Mouse (Mus musculus) forebrain, postnatal 0 days (tissue): ENCODE data around the gene Olfr1382. TPM values are rescaled to one million over a fixed set of nuclear protein-coding genes. Genes with fewer than 3 reads are reported as not detected.
"Not testable (repeated sequence)": the region's sequence is repeated elsewhere in the genome, so short reads cannot be mapped to it uniquely, and the experiment has no call there.

Source experiments
- ATAC-seq: fragments of 200-750 bp; cut with Nextera tagmentation; 2 replicates; pipeline ENCODE4 v1.8.0; 2017; ENCODE audit warnings: mild to moderate bottlenecking, moderate library complexity
- DNase-seq: peaks from one replicate; pipeline ENCODE4 v3.0.0-alpha.2; 2015
- H3K27ac ChIP-seq: fragments of 300-500 bp; sonication (generic); 2 replicates; pipeline ENCODE4 v1.5.1; 2014; ENCODE audit warnings: low read depth, mild to moderate bottlenecking, antibody characterized with exemption, low read length, moderate library complexity, mixed read lengths
- H3K27me3 ChIP-seq: fragments of 300-500 bp; sonication (generic); 2 replicates; pipeline ENCODE4 v1.6.1; 2014; ENCODE audit warnings: mild to moderate bottlenecking, low read length, mixed read lengths; ENCODE audit not compliant: insufficient read depth
- H3K36me3 ChIP-seq: fragments of 300-500 bp; sonication (generic); 2 replicates; pipeline ENCODE4 v1.6.1; 2014; ENCODE audit warnings: mild to moderate bottlenecking, moderate library complexity; ENCODE audit not compliant: insufficient read depth
- H3K4me1 ChIP-seq: fragments of 300-500 bp; sonication (generic); 2 replicates; pipeline ENCODE4 v1.6.1; 2014; ENCODE audit warnings: antibody characterized with exemption; ENCODE audit not compliant: insufficient read depth
- H3K4me2 ChIP-seq: fragments of 300-500 bp; sonication (generic); 2 replicates; pipeline ENCODE4 v1.6.1; 2014; ENCODE audit warnings: low read depth, mild to moderate bottlenecking, moderate library complexity
- H3K4me3 ChIP-seq: fragments of 300-500 bp; sonication (generic); 2 replicates; pipeline ENCODE4 v1.5.1; 2014; ENCODE audit warnings: low read depth, low read length, mixed read lengths
- H3K9ac ChIP-seq: fragments of 300-500 bp; sonication (generic); 2 replicates; pipeline ENCODE4 v1.6.1; 2014; ENCODE audit warnings: mild to moderate bottlenecking
- H3K9me3 ChIP-seq: fragments of 300-500 bp; sonication (generic); 2 replicates; pipeline ENCODE4 v1.6.1; 2016; ENCODE audit warnings: low read length
- CTCF ChIP-seq: sonication (generic); IDR thresholded peaks from 2 replicates; pipeline ENCODE4 v1.5.1; 2016; ENCODE audit warnings: antibody characterized with exemption, control low read depth, low read depth
- WGBS: fragments of 180-500 bp; shearing (Covaris S2); extraction: QIAGEN DNeasy Blood & Tissue Kit; methylation state at CpG from one replicate; pipeline ENCODE4 v1.1.7; 2014; 5-methylcytosine and 5-hydroxymethylcytosine counted together
- polyA plus RNA-seq: library from polyadenylated mRNA; unstranded; fragments of >200 nt; fragmentation: Nextera tagmentation; extraction: Ambion mirVana; gene quantifications from 2 replicates; pipeline ENCODE4 v1.2.1, GENCODE M21; 2015
- total RNA-seq: library from RNA; depleted of rRNA; stranded (reverse); fragments of >200 nt; gene quantifications from 2 replicates; pipeline ENCODE4 v1.2.3, GENCODE M21; 2014; rRNA removed

Gene Olfr1382
- total RNA-seq (not detected in 2 replicates), polyA plus RNA-seq (not detected in 2 replicates)

DNA sequence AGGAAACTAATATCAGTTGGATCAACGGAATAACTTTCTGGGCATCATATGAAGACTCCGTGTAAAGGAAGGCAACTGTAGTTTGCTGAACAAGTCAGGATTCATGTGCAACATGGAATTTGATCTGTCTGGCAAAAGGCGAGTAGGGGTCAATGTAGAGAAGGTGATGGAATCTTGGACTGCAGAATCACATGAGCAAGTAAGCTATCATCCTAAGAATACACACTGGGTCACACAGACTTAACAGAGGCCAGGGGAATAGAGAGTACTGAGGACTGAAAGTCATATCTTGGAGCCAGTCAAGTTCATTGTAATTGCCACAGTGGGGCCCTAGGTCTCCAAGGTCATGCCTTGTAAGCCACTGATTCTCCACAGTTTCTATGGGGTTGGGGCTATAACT, at the start of gene Olfr1382:
Olfr1382 (plus strand) TSS at position 301 of the 400 bp plus-strand sequence.
- no peak for ATAC-seq
- Histone ChIP-seq H3K4me2 (no peak within 1 kb of the TSS), H3K27ac (no peak within 1 kb of the TSS), H3K36me3 (no peaks in the 10 kb centered on the region), H3K27me3 (no peaks in the 10 kb centered on the region), H3K4me3 (no peak within 1 kb of the TSS), H3K9ac (no peak within 1 kb of the TSS), H3K9me3 (no peaks in the 10 kb centered on the region), H3K4me1 (no peaks in the 10 kb centered on the region)
- no peak for TF ChIP-seq CTCF
- 88% methylated on average over 3 of the region's 3 CpGs for WGBS
- DNase-seq: no peak

DNA sequence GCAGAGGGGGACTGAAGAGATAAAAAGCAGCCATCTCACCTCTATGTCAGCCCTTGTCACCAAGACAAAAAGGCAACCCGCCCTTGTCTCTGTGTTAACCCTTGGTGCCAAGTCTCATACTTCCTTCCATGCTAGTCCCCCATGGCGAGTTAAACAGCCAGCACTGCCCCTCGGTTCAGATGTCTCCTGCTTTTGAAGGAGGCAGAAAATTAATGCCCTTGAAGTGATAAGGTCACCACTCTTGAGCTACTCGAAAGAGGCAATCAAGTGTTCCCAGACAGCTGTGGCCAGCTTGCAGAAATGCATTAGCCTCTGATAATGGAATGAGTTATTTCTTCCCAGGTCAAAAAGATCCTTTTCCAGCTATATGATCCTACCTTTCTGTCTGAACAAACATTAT, 42.1 kb upstream of the Olfr1382 start:
- no peak for TF ChIP-seq CTCF
- DNase-seq: no peak
- Histone ChIP-seq H3K36me3 (no peaks in the 10 kb centered on the region), H3K9me3 (no peaks in the 10 kb centered on the region), H3K4me1 (no peaks in the 10 kb centered on the region), H3K4me2 (no peak overlapping the region), H3K27me3 (no peaks in the 10 kb centered on the region), H3K27ac (no peak overlapping the region), H3K9ac (no peak overlapping the region), H3K4me3 (no peak overlapping the region)
- WGBS: 75% methylated on average over 4 of the region's 4 CpGs
- no peak for ATAC-seq

DNA sequence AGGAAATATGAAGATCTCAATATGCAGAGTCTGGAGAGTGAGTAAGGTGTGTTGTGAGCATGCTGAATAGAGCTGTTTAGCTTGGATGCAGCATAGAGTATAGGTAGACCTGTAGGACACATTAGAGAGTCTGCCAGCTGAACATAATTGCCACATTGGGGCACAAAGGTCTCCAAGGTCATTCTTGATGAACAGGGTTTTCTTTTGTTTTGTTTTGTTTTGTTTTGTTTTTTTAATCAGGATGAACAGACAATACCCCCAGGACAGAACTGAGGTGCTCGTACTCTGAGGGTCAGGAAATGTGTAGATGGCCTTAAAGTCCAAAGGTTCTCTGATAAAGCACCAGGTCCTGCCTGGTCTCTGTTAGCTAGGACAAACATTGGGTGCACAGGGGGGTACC, 39.3 kb upstream of the Olfr1382 start, which contains the start of gene Olfr1385:
Olfr1385 (plus strand) TSS at position 301 of the 400 bp plus-strand sequence.
- H3K36me3 ChIP-seq, H3K27ac ChIP-seq, H3K27me3 ChIP-seq, ATAC-seq, H3K9ac ChIP-seq, DNase-seq, H3K4me1 ChIP-seq, H3K4me2 ChIP-seq, H3K9me3 ChIP-seq, H3K4me3 ChIP-seq: not testable (repeated sequence)
- 56% methylated on average over 1 of the region's 1 CpGs for WGBS

DNA sequence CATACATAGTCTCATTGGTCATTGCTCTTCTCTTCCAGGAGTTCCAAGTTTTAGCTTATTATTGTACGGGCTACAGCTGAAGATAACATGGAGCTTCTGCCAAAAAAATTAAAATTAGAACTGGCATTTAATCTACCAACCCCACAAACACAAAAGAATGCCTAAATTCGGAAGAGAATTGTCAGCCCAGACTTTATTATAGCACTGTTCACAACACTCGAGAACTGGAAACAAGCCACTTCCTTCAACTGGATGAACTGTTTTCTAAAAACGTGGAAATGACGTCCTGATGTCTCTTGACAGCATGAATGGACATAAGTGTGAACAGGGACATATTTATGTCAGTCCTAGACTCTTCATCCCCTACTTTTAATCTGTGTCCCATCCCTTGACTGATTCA, 10.0 kb upstream of the Olfr1382 start:
- Histone ChIP-seq H3K27ac (no peak overlapping the region), H3K9ac (no peak overlapping the region), H3K9me3 (no peaks in the 10 kb centered on the region), H3K4me1 (no peaks in the 10 kb centered on the region), H3K27me3 (no peaks in the 10 kb centered on the region), H3K4me3 (no peak overlapping the region), H3K4me2 (no peak overlapping the region), H3K36me3 (no peaks in the 10 kb centered on the region)
- no peak for TF ChIP-seq CTCF
- DNase-seq (no peak), ATAC-seq (no peak)
- WGBS: 74% methylated on average over 5 of the region's 5 CpGs

DNA sequence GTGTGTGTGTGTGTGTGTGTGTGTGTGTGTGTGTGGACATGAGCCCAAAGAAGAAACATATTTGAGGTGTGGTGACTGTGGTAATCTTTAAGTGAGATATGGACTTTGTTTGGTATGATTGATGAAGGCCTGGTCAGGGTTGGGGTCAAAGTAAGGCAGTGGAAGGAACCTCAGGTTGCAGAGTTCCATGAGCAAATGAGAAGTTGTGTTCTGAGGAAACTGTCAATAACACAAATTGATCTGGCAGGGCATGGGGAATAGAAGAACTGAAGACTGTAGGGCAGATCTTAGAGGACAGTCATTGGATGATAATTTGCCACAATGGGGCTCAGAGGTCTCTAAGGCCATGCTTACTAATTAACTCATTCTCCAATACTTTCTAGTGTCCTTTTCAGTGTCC, 8.7 kb upstream of the Olfr1382 start, which contains the start of gene Olfr1383:
Olfr1383 (plus strand) TSS at position 301 of the 400 bp plus-strand sequence.
- H3K27me3 ChIP-seq: no peaks in the 10 kb centered on the region
- H3K9me3 ChIP-seq: no peaks in the 10 kb centered on the region
- DNase-seq: no peak
- no peak for ATAC-seq
- no peak within 1 kb of the TSS for H3K4me3 ChIP-seq
- H3K36me3 ChIP-seq: no peaks in the 10 kb centered on the region
- no peak within 1 kb of the TSS for H3K4me2 ChIP-seq
- H3K4me1 ChIP-seq: no peaks in the 10 kb centered on the region
- H3K9ac ChIP-seq: no peak within 1 kb of the TSS
- TF ChIP-seq CTCF: no peak
- H3K27ac ChIP-seq: no peak within 1 kb of the TSS

DNA sequence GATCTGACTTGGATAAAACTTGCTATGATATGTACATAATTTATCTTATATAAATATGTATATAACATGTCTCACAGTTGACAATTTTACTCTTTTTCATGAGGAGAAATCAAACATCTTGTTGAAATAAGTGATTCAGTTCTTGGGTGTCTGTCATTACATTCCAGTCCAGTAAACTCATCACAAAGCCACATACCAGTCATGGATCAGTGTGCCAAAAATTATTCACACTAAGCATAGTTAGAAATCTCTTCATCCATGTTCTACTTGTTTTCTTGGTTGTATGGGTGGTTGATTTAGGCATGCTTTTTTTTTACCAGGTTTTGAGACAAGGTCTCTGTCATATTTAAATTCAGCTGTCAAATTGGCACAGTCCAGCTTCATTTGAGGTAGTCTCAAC, 4.7 kb downstream of the Olfr1382 start:
- Histone ChIP-seq H3K9me3 (no peaks in the 10 kb centered on the region), H3K4me3 (no peak overlapping the region), H3K9ac (no peak overlapping the region), H3K4me1 (no peaks in the 10 kb centered on the region), H3K4me2 (no peak overlapping the region), H3K36me3 (no peaks in the 10 kb centered on the region), H3K27ac (no peak overlapping the region), H3K27me3 (no peaks in the 10 kb centered on the region)
- no peak for TF ChIP-seq CTCF
- ATAC-seq: no peak
- DNase-seq: no peak

GRCm38 (mm10) chr11:49536631-49537030, 8.6 kb downstream of the Olfr1382 start:
- not testable (repeated sequence) for H3K4me1 ChIP-seq, H3K4me2 ChIP-seq, H3K9ac ChIP-seq, H3K36me3 ChIP-seq, H3K27ac ChIP-seq, H3K9me3 ChIP-seq, H3K27me3 ChIP-seq, H3K4me3 ChIP-seq
- DNase-seq: peak; percentile 50
- 83% methylated on average over 2 of the region's 2 CpGs for WGBS
- TF ChIP-seq CTCF: peak; percentile 65
- peak; percentile 84 for ATAC-seq

DNA sequence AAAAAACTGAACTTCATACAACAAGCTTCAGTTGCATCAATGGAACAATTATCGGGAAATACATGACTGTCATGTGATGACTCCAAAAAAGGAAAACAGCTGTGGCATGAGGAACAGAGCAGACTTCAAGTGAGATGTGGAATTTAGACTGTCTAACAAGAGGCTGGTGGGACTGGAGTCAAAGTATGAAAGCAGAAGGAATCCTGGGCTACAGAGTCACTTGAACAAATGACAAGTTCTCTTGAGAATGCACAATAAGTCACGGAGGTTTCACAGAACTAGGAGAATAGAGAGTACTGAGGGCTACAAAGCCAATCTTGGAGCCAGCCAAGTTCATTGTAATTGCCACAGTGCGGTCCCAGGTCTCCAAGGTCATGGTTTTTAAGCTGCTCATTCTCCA, 15.1 kb downstream of the Olfr1382 start, which contains the start of gene Olfr1381:
Olfr1381 (plus strand) TSS at position 301 of the 400 bp plus-strand sequence.
- WGBS: 69% methylated on average over 3 of the region's 3 CpGs
- H3K9me3 ChIP-seq, H3K9ac ChIP-seq, H3K27ac ChIP-seq, ATAC-seq, H3K27me3 ChIP-seq, H3K4me2 ChIP-seq, H3K4me1 ChIP-seq, DNase-seq, H3K4me3 ChIP-seq, H3K36me3 ChIP-seq: not testable (repeated sequence)
